Mouse (Mus musculus): ENCODE results near the gene Ugt1a8.

- TF ChIP-seq CTCF (IDR thresholded peaks at IDR 0.05; ENCODE audit: low read depth, low read length) = no peak
- TF ChIP-seq POLR2A (IDR thresholded peaks at IDR 0.05; ENCODE audit: extremely low read depth, insufficient read depth, low read length) = no peak
These were observed 126.9 kb downstream of the Ugt1a8 start for GRCm38 (mm10) chr1:88214462-88214952.
